Mouse (Mus musculus): Measurements from ENCODE around the gene Mylpf. TPM values are rescaled to one million over a fixed set of nuclear protein-coding genes. Genes with fewer than 3 reads are reported as not detected.
"Not testable (repeated sequence)": the region's sequence is repeated elsewhere in the genome, so short reads cannot be mapped to it uniquely, and the experiment has no call there.

Mylpf gene
- total RNA-seq (2021) = over 10,000 TPM; 37,212 to 46,634 TPM
- long read RNA-seq, experiment 1, transcript Mylpf-201 (7 exons, 766 nt) = major isoform, 39,642 of 42,816 reads
- long read RNA-seq, experiment 1, transcript Mylpf-203 (2 exons, 285 nt) = minor isoform, 123 of 42,816 reads
- long read RNA-seq, experiment 1, partial matches to known transcripts = 1,450 of 42,816 reads
- long read RNA-seq, experiment 1, other reads (novel, unspliced or antisense) = 1,601 of 42,816 reads
- long read RNA-seq, experiment 2, transcript Mylpf-203 (2 exons, 285 nt) = minor isoform, 75 of 40,170 reads
- long read RNA-seq, experiment 2, transcript Mylpf-201 (7 exons, 766 nt) = major isoform, 37,625 of 40,170 reads
- long read RNA-seq, experiment 2, partial matches to known transcripts = 1,163 of 40,170 reads
- long read RNA-seq, experiment 2, other reads (novel, unspliced or antisense) = 1,306 of 40,170 reads

- intact Hi-C loops (cut with DNase I) = no loop called here
- peak; percentile 82 to 90 for DNase-seq
These were observed at the start of gene Mylpf for GRCm38 (mm10) chr7:127208553-127209438. Mylpf (plus strand) TSS chr7:127208890.

DNA sequence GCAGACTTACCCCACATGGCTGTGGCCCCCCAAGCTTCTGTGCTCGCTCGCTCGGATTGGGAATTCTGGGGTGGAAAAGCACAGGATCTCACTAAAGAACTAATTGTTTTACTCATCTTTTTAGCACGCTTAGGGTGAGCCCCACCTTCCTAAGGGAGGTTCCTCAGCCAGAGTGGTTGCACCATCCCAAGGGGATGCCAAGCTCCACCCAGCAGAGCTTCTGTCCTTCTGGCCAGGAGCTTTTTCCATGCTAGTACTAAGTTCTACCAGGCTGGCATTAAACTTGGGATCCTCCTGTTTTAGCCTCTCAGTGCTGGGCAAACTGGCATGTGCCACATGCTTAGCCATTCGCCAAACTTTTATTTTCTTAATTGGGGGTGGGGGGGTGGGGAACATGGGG is 46.1 kb upstream of the Mylpf start:
- DNase-seq = no peak
- intact Hi-C loops (cut with DNase I) = no loop called here

GRCm38 (mm10) chr7:127164002-127164401 is 44.7 kb upstream of the Mylpf start:
- intact Hi-C loops (cut with DNase I) = no loop called here
- DNase-seq = no peak

GRCm38 (mm10) chr7:127165607-127166493 is 42.8 kb upstream of the Mylpf start:
- intact Hi-C loops (cut with DNase I) = no loop called here
- DNase-seq = no peak

DNA sequence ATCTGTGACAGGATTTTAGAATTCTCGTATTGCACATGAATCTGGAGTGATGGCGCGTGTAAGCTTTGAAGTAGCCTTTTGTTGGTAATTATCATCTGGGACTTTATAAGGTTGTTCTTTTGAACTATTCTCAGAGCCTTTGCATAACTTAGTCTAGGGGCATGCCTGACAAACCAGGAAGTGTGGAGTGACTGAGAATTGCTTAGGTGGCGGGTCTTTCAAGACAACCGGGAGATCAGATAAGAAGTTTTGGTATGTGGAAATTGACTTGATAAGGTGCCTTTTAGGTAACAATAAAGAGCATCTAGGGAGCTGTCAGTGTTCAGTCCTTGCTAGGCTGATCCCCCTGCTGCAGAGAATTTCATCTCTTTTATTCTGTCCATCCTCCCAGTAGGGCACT is 42.2 kb upstream of the Mylpf start:
- no peak for DNase-seq
- intact Hi-C loops (cut with DNase I) = no loop called here

DNA sequence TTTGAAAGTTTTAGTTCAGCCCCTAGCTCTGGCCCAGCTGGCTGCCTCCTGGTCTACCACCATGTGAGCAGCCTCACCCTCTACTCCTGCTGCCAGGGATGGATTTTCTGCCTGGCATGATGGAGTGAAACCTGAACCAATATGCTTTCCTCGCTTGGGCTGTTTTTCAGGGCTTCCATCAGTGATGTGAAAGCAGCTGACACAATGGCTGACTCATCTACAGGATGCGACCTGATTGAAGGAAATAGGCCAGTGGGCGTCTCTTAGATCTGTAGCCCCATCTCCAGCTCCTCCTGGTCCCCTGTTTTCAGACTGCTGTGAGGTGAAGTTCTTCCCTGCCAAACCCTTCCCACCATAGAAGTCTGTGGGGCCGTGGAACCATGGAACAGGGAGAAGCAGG is 31.8 kb upstream of the Mylpf start:
- DNase-seq = no peak
- intact Hi-C loops (cut with DNase I) = no loop called here

GRCm38 (mm10) chr7:127180783-127181182 is 27.9 kb upstream of the Mylpf start:
- intact Hi-C loops (cut with DNase I) = loop anchor here (5.0 kb wide), 1 partner anchor 43 kb away; the partner anchor contains the start of gene Spn
- no peak for DNase-seq

- intact Hi-C loops (cut with DNase I) = loop anchor here (5.0 kb wide), 1 partner anchor 44 kb away; the partner anchor contains the start of gene Spn
- not testable (repeated sequence) for DNase-seq
These were observed 27.0 kb upstream of the Mylpf start for GRCm38 (mm10) chr7:127181724-127182123.

DNA sequence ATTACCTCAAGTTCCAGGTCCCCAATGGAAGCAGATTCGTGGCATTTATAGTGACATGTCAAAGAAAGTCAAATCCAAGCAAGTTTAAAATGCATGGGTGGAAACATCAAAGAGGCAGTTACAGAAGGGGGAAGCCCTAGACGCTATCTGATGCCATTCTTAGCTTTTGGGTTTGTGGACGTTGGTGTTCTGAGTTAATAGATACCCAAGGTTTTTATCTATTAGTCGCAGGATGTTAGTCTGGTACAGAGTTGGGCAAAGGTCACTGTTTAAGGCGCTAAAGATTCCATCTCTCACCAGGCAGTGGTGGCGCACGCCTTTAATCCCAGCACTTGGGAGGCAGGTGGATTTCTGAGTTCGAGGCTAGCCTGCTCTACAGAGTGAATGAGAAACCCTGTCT is 25.3 kb upstream of the Mylpf start:
- no peak for DNase-seq
- intact Hi-C loops (cut with DNase I) = loop anchor here (5.0 kb wide), 1 partner anchor 46 kb away; the partner anchor contains the start of gene Spn

DNA sequence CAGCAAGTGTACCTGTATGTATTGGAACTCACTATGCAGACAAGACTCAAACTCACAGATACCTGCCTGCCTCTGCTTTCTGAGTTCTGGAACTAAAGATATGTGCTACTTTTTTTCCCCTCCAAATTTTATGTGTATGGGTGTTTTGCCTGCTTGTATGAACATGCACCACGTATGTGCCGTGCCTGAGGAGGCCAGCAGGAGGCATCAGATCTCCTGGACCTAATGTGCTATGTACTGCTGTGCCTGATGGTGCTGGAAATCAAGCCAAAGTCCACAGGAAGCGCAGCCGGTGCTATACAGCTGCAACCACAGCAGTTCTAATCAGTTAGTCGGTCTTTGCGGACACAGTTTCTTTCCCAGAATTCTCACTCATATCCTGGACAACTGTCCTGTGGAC is 24.9 kb upstream of the Mylpf start:
- DNase-seq = no peak
- intact Hi-C loops (cut with DNase I) = loop anchor here (5.0 kb wide), 1 partner anchor 47 kb away; the partner anchor contains the start of gene Spn

GRCm38 (mm10) chr7:127184720-127185119 is 24.0 kb upstream of the Mylpf start:
- intact Hi-C loops (cut with DNase I) = loop anchor here (5.0 kb wide), 1 partner anchor 47 kb away; the partner anchor contains the start of gene Spn

DNA sequence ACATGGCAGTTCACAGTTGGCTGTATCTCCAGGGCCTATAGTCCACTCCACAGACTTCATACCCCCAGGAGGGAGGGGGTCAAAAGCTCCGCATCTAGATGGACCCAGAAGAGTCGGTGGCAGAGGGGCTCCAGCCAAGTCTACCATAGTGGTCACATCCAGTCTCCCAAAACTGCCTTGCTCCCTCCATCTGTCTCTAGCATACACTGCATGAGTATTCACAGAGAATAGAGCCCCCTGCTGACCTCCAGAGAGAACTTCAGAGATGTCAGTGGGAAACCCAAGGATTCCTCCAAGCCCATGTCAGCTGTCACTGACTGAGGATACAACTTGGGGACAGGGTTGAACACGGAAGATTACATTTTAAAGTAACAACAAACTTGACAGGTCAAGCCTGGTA is 23.1 kb upstream of the Mylpf start:
- intact Hi-C loops (cut with DNase I) = no loop called here

More at GRCm38 (mm10) chr7:127184720-127185119, 24.0 kb upstream of the Mylpf start:
- DNase-seq = no peak

GRCm38 (mm10) chr7:127187351-127187750 is 21.3 kb upstream of the Mylpf start:
- intact Hi-C loops (cut with DNase I) = no loop called here
- DNase-seq = no peak

More for the DNA sequence above, 23.1 kb upstream of the Mylpf start:
- DNase-seq = no peak

DNA sequence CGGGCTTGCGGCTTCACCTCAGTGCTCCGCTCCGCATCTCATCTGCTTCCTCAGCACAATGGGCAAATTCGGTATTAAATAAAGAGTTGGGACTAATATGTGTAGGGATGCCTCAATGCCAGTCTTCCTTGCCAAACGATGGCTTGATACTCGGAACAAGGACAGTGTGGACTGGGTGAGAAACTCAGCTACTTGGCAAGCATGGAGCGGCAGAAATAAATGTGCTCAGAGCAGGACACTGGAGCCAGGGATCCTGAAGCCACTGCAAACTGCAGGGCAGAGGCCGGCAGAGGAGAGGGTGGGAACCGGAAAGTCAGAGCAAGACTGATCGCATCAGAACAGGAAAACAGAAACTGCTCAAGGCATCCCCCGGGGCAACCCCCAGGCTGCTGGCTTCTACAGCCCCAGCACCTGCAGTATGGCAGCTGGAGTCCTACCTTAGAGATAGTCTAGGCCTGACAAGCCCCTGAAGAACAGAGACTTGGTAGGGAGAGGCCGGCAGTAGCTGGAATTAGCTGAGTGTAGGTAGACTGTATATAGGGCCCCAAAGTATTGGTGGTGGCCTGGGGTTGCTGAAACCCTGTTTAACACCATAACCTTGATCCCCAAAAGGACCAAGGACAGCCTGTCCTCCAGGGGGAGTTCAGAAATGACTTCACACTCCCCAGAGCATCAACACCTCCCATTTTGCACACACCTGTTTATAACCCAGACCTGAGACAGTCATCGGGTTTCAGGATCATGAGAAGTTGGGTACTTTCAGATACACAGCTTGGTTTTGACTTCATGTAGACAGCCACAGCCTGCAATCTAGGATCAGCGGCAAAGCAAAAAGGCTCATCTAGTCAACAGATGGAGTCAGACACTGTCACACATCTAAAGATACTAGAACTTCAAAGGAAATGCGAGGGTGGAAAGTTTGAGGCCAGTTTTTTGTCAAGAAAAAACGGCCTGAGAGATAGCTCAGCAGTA is 20.1 kb upstream of the Mylpf start:
- DNase-seq = no peak
- intact Hi-C loops (cut with DNase I) = no loop called here

DNA sequence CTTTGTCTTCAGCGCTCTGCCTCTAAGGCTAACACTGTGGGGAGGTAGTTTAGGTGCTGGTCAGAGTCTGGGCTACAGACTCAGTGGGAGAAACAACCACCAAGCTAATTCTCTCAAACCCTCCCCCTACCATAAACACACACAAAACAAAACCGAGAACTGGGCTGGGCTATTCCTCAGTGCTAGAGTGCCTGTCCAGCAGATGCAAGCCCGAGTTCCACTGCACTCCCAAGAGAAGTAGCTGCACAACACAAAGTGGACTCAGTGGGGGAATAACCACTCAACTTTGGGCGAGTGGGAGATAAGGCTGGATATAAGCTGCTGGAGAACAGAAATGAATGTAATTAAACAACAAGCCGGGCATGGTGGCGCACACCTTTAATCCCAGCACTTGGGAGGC is 18.0 kb upstream of the Mylpf start:
- intact Hi-C loops (cut with DNase I) = no loop called here
- no peak for DNase-seq

GRCm38 (mm10) chr7:127192989-127193388 is 15.7 kb upstream of the Mylpf start:
- DNase-seq = no peak
- intact Hi-C loops (cut with DNase I) = no loop called here

DNA sequence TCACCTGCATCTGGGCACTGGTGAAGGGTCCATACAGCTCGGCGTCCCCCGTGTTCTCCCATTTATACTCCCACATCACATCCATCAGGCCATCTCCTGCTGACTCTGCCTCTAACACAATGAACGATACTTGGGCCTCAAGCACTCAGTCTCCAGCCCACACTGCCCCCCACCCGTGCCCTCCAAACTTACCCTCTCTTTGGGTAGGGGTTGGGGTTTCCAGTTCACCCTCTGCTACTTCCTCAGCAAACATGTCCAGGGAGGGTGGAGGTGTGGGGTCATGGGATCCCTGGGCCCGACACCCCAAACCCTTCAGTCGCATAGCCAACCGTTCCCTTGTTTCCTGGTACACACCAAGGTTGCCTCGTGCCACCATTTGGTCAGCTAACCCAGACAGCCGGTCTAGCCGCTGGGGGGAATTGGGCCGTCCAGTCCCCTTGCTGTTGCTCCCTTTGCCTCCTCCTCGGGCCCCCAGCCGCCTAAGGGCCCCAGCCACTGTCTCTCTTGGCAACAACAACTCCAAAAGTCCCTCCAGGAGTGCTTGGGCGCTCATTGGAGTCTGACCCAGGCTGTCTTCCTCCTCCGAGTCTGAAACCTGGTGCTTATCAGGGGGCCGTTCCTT is 14.6 kb upstream of the Mylpf start:
- DNase-seq = no peak
- intact Hi-C loops (cut with DNase I) = no loop called here

GRCm38 (mm10) chr7:127194633-127195029 is 14.1 kb upstream of the Mylpf start:
- no peak for DNase-seq
- intact Hi-C loops (cut with DNase I) = no loop called here

All from gastrocnemius, postnatal 36 days (tissue).